Mouse (Mus musculus) lung, embryonic 16.5 days (tissue): ENCODE measurements around the gene Hs6st3. TPM values are rescaled to one million over a fixed set of nuclear protein-coding genes. Genes with fewer than 3 reads are reported as not detected.
A peak's percentile ranks its signal among the peaks of the same experiment; 100 is the strongest.

ENCODE experiments used
- ATAC-seq: fragments of 200-750 bp; cut with Nextera tagmentation; 2 replicates; pipeline ENCODE4 v1.8.0; 2017; ENCODE audit warnings: low read depth, mild to moderate bottlenecking, moderate library complexity
- H3K27ac ChIP-seq: fragments of 300-500 bp; sonication (generic); 2 replicates; pipeline ENCODE4 v1.5.1; 2014; ENCODE audit warnings: mild to moderate bottlenecking, control low read depth, low read length
- H3K27me3 ChIP-seq: fragments of 300-500 bp; sonication (generic); 2 replicates; pipeline ENCODE4 v1.6.1; 2014; ENCODE audit warnings: low read depth, low read length, mixed read lengths; ENCODE audit not compliant: control insufficient read depth, insufficient read depth
- H3K36me3 ChIP-seq: fragments of 300-500 bp; sonication (generic); 2 replicates; pipeline ENCODE4 v1.6.1; 2014; ENCODE audit warnings: low read length; ENCODE audit not compliant: control insufficient read depth, insufficient read depth
- H3K4me1 ChIP-seq: fragments of 300-500 bp; sonication (generic); replicated peaks from 2 replicates; pipeline ENCODE4 v1.6.1; 2014; ENCODE audit warnings: low read length, mixed read lengths; ENCODE audit not compliant: control insufficient read depth, insufficient read depth
- H3K4me2 ChIP-seq: fragments of 300-500 bp; sonication (generic); 2 replicates; pipeline ENCODE4 v1.6.1; 2014; ENCODE audit warnings: low read depth, low read length, control low read depth
- H3K4me3 ChIP-seq: fragments of 300-500 bp; sonication (generic); 2 replicates; pipeline ENCODE4 v1.5.1; 2014; ENCODE audit warnings: mild to moderate bottlenecking, low read length, control low read depth
- H3K9ac ChIP-seq: fragments of 300-500 bp; sonication (generic); 2 replicates; pipeline ENCODE4 v1.6.1; 2014; ENCODE audit warnings: low read length, control low read depth
- H3K9me3 ChIP-seq: fragments of 300-500 bp; sonication (generic); 2 replicates; pipeline ENCODE4 v1.6.1; 2016; ENCODE audit warnings: low read length; ENCODE audit not compliant: control insufficient read depth
- WGBS: fragments of 180-500 bp; shearing (Covaris S2); extraction: QIAGEN DNeasy Blood & Tissue Kit; methylation state at CpG from one replicate; pipeline ENCODE4 v1.1.7; 2014; 5-methylcytosine and 5-hydroxymethylcytosine counted together
- polyA plus RNA-seq: library from polyadenylated mRNA; unstranded; fragments of >200 nt; fragmentation: Nextera tagmentation; extraction: Ambion mirVana; gene quantifications from 2 replicates; pipeline ENCODE4 v1.2.1, GENCODE M21; 2015

Hs6st3 gene
- polyA plus RNA-seq, 1 experiment from 2014 or later = 0.43 TPM

GRCm38 (mm10) chr14:119847540-119847939 lies 709.4 kb downstream of the Hs6st3 start:
- WGBS = 57% methylated on average over 12 of the region's 12 CpGs
- no peak overlapping the region for H3K9ac ChIP-seq
- H3K27me3 ChIP-seq = no peaks in the 10 kb centered on the region
- no peak for ATAC-seq
- no peak overlapping the region for H3K4me3 ChIP-seq
- H3K9me3 ChIP-seq = no peaks in the 10 kb centered on the region
- H3K36me3 ChIP-seq = no peaks in the 10 kb centered on the region
- no peak overlapping the region for H3K27ac ChIP-seq
- H3K4me1 ChIP-seq = peaks cover 4% of the 10 kb centered on the region; the same call in 1 of the 2 replicates
- no peak overlapping the region for H3K4me2 ChIP-seq

- Histone ChIP-seq H3K4me1 (peaks cover 4% of the 10 kb centered on the region; the same call in 1 of the 2 replicates), H3K27ac (no peak overlapping the region), H3K36me3 (no peaks in the 10 kb centered on the region), H3K4me2 (no peak overlapping the region), H3K9me3 (no peaks in the 10 kb centered on the region), H3K9ac (no peak overlapping the region), H3K27me3 (no peaks in the 10 kb centered on the region), H3K4me3 (no peak overlapping the region)
- no peak for ATAC-seq
- 59% methylated on average over 4 of the region's 4 CpGs for WGBS
Measured at GRCm38 (mm10) chr14:119848759-119849298, 710.7 kb downstream of the Hs6st3 start.

GRCm38 (mm10) chr14:119849338-119849737 lies 711.2 kb downstream of the Hs6st3 start:
- no peak overlapping the region for H3K27ac ChIP-seq
- no peak overlapping the region for H3K4me2 ChIP-seq
- no peak for ATAC-seq
- H3K36me3 ChIP-seq = no peaks in the 10 kb centered on the region
- H3K4me1 ChIP-seq = peaks cover 4% of the 10 kb centered on the region; the same call in 1 of the 2 replicates
- H3K27me3 ChIP-seq = no peaks in the 10 kb centered on the region
- no peaks in the 10 kb centered on the region for H3K9me3 ChIP-seq
- H3K4me3 ChIP-seq = no peak overlapping the region
- H3K9ac ChIP-seq = no peak overlapping the region
- WGBS = 62% methylated on average over 7 of the region's 7 CpGs

- H3K9me3 ChIP-seq = no peaks in the 10 kb centered on the region
- peak; percentile 45 for ATAC-seq
- no peaks in the 10 kb centered on the region for H3K36me3 ChIP-seq
- H3K27ac ChIP-seq = no peak overlapping the region
- H3K27me3 ChIP-seq = no peaks in the 10 kb centered on the region
- no peak overlapping the region for H3K4me3 ChIP-seq
- peaks cover 4% of the 10 kb centered on the region; the same call in 1 of the 2 replicates for H3K4me1 ChIP-seq
- WGBS = 15% methylated on average over 5 of the region's 5 CpGs
- no peak overlapping the region for H3K9ac ChIP-seq
- H3K4me2 ChIP-seq = 0 out of 2 replicates have a peak overlapping the region, but pooled peaks have one; percentile 7
Measured at GRCm38 (mm10) chr14:119852139-119852538, 714.0 kb downstream of the Hs6st3 start.

GRCm38 (mm10) chr14:119857338-119858291 lies 719.5 kb downstream of the Hs6st3 start:
- Histone ChIP-seq H3K36me3 (no peaks in the 10 kb centered on the region), H3K4me3 (no peak overlapping the region), H3K9me3 (no peaks in the 10 kb centered on the region), H3K4me1 (no peaks in the 10 kb centered on the region), H3K4me2 (no peak overlapping the region), H3K9ac (no peak overlapping the region), H3K27ac (no peak overlapping the region), H3K27me3 (no peaks in the 10 kb centered on the region)
- no peak for ATAC-seq
- 59% methylated on average over 23 of the region's 23 CpGs for WGBS

- H3K27ac ChIP-seq = no peak overlapping the region
- H3K9ac ChIP-seq = no peak overlapping the region
- H3K4me2 ChIP-seq = no peak overlapping the region
- H3K4me1 ChIP-seq = no peaks in the 10 kb centered on the region
- no peak for ATAC-seq
- H3K9me3 ChIP-seq = no peaks in the 10 kb centered on the region
- WGBS = 95% methylated on average over 4 of the region's 4 CpGs
- no peak overlapping the region for H3K4me3 ChIP-seq
- no peaks in the 10 kb centered on the region for H3K27me3 ChIP-seq
- H3K36me3 ChIP-seq = no peaks in the 10 kb centered on the region
Measured at GRCm38 (mm10) chr14:119873617-119874016, 735.5 kb downstream of the Hs6st3 start.

- Histone ChIP-seq H3K27me3 (no peaks in the 10 kb centered on the region), H3K4me3 (no peak overlapping the region), H3K36me3 (no peaks in the 10 kb centered on the region), H3K9ac (no peak overlapping the region), H3K4me2 (no peak overlapping the region), H3K27ac (no peak overlapping the region), H3K9me3 (no peaks in the 10 kb centered on the region), H3K4me1 (no peaks in the 10 kb centered on the region)
- 89% methylated on average over 8 of the region's 8 CpGs for WGBS
- ATAC-seq = no peak
Measured at GRCm38 (mm10) chr14:119892922-119893321, 754.8 kb downstream of the Hs6st3 start.

GRCm38 (mm10) chr14:119895097-119895496 lies 757.0 kb downstream of the Hs6st3 start:
- WGBS = 87% methylated on average over 8 of the region's 8 CpGs
- ATAC-seq = no peak

GRCm38 (mm10) chr14:119895765-119896465 lies 757.8 kb downstream of the Hs6st3 start:
- Histone ChIP-seq H3K27ac (no peak overlapping the region), H3K4me2 (no peak overlapping the region), H3K4me1 (no peaks in the 10 kb centered on the region), H3K9ac (no peak overlapping the region), H3K4me3 (no peak overlapping the region), H3K36me3 (no peaks in the 10 kb centered on the region), H3K27me3 (no peaks in the 10 kb centered on the region), H3K9me3 (no peaks in the 10 kb centered on the region)
- 47% methylated on average over 10 of the region's 10 CpGs for WGBS
- ATAC-seq = no peak

More at GRCm38 (mm10) chr14:119895097-119895496, 757.0 kb downstream of the Hs6st3 start:
- H3K9ac ChIP-seq = no peak overlapping the region
- no peak overlapping the region for H3K27ac ChIP-seq
- no peak overlapping the region for H3K4me2 ChIP-seq
- no peaks in the 10 kb centered on the region for H3K9me3 ChIP-seq
- H3K27me3 ChIP-seq = no peaks in the 10 kb centered on the region
- H3K4me3 ChIP-seq = no peak overlapping the region
- H3K4me1 ChIP-seq = no peaks in the 10 kb centered on the region
- H3K36me3 ChIP-seq = no peaks in the 10 kb centered on the region
